19 mouse cellular contexts compared by ENCODE assay signal in the genomic region with DNA sequence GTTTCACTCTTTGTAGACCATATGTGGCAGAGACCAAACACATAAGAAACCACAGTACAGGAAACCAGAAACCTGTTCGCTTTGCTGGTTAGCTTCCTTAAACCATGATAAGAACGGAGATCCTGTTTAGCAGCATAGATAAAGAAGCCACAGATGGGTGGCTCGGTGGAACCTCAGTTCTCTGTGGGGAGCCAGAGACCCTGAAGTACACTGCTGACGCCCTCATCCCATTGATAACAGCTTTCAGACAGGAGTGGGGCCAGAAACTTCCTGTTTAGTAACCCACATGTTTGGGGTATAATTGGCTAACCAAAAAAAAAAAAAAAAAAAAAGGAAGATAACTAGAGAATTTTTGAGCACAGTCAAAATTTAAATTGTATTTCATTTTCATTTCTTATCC.
A peak's percentile ranks its signal among the peaks of the same experiment; 100 is the strongest.
DNase-seq lines count a peak whose midpoint lies in the region; ATAC-seq lines count a peak whose summit lies in the region.
"Had no signal": no experiment of that assay in that cellular context is flagged by ENCODE, and none has a peak within 500 bp of the region (broad histone marks: within the 10 kb centered on the region; RNA-seq: fewer than 3 reads in every experiment).

No protein-coding gene starts in this region.

- H3K9me3 ChIP-seq in megakaryocyte, embryonic 14.5 days = 0 out of 2 replicates have a peak, but pooled peaks cover under 1% of the 10 kb centered on the region
- H3K9me3 ChIP-seq: hindbrain, embryonic 13.5 days; neural tube, embryonic 12.5 days had no signal

- ATAC-seq in common myeloid progenitor, adult 5-6 weeks (replicated peaks; ENCODE audit: low read depth, poor library complexity, severe bottlenecking) = peak; percentile 96
- ATAC-seq: forebrain, embryonic 14.5 days; intestine, postnatal 0 days; midbrain, embryonic 16.5 days; Patski had no signal

- H3K4me3 ChIP-seq in megakaryocyte, embryonic 14.5 days (replicated peaks) = peak overlapping the region; percentile 44
- H3K4me3 ChIP-seq: hindbrain, embryonic 13.5 days; neural tube, embryonic 12.5 days had no signal

- H3K4me1 ChIP-seq in megakaryocyte, embryonic 14.5 days = peaks cover 28% of the 10 kb centered on the region

- H3K36me3 ChIP-seq in megakaryocyte, embryonic 14.5 days (replicated peaks; ENCODE audit: low read length) = no peaks in the 10 kb centered on the region
- H3K36me3 ChIP-seq: hindbrain, embryonic 13.5 days; neural tube, embryonic 12.5 days had no signal

- peaks cover 47% of the 10 kb centered on the region for H3K27me3 ChIP-seq in megakaryocyte, embryonic 14.5 days (replicated peaks)
- H3K27me3 ChIP-seq: hindbrain, embryonic 13.5 days; neural tube, embryonic 12.5 days; Patski had no signal

- DNase-seq in thymus, postnatal 0 days (ENCODE audit: low spot score) = peak; percentile 6
- no peak for DNase-seq in thymus, adult 18-20 months
- no peak for DNase-seq in adipocyte (ENCODE audit: low spot score)
- DNase-seq in testis, postnatal 14 days (ENCODE audit: low spot score) = no peak
- DNase-seq in right cerebral cortex, postnatal 4 days = no peak
- DNase-seq: cerebellum, adult 9-11 months; gastrocnemius, postnatal 25 days; heart, adult 18-20 months; heart, postnatal 36 days; kidney, postnatal 14 days; right cerebral cortex, postnatal 14 days had no signal
